Mouse (Mus musculus) left cerebral cortex, postnatal 10 days (tissue): ENCODE results near the gene Stoml1. TPM values are rescaled to one million over a fixed set of nuclear protein-coding genes. Genes with fewer than 3 reads are reported as not detected.

Experiments
- DNase-seq, 2 experiments: peaks; one replicate each; pipeline ENCODE4 v3.0.0; 2021 to 2022; ENCODE audit warnings: low spot score in 2 of 2, mixed read lengths in 1 of 2; ENCODE audit errors: extremely low spot score in 1 of 2
- intact Hi-C: fragments of 180-260 bp; cut with DNase I; formaldehyde crosslinking; loops from one replicate; pipeline ENCODE4 v1.15.1; 2025
- microRNA-seq: library from miRNA; unstranded; fragments of <30 nt; microRNA quantifications from one replicate; pipeline ENCODE4 v1.2.0, GENCODE M21; 2022
- total RNA-seq, 2 experiments: library from RNA; stranded (reverse); gene quantifications; 2 replicates each; pipeline ENCODE4 v1.2.3; 2021

Stoml1 gene
- total RNA-seq, 2 experiments from 2014 or later = 89.0 to 93.1 TPM

DNA sequence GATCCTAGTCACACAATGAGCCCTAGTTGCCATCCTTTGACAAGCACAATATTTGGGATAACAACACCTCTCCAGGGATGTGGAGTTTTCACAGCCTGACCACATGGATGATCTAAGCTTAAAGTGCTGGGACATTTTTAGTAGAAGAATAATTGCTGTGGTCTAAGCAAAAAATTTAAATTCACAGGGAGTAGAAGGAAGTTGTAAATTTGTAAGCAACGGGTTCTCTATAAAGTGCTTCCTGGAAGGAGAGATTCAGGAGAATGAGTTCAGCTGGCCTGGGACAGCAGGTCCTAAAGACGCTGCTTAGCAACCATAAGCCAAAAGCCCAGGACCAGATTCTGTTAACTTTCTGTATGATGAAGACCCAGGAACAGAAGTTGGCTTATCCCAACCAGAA lies 36.9 kb downstream of the Stoml1 start:
- intact Hi-C loops = no loop called here
- DNase-seq = no peak

GRCm38 (mm10) chr9:58294527-58294926 lies 41.6 kb downstream of the Stoml1 start:
- intact Hi-C loops = no loop called here
- DNase-seq = no peak

GRCm38 (mm10) chr9:58295345-58295744 lies 42.4 kb downstream of the Stoml1 start:
- intact Hi-C loops = no loop called here
- DNase-seq = no peak

DNA sequence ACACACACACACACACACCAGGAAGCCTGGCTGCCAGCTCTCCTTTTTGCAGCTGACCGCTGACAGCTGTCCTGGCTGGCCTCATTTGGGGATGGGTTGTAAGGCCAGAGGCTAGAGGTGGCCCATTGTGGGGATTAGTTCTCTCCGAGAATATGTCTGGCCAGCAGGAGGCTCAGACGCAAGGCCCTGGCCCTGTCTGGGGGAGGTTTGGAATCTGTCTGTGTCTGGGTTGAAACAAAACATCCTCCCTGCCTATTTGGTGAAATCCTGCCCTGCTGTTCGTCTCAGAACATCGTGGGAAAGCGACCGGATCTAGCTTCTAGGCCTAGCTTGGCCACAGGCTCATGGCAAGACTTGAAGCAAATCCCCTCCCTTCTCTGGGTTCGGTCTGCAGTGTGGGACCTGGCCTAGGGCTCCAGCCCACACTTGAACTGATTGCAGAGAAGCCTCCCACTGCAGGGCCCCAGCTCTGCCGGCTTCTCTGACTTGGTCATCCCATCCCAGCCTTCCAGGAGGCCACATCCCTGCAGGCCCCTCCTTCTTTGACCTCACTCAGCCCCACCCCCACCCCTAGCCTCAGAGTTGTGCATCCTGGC lies 42.9 kb downstream of the Stoml1 start:
- peak in 1 of 2 experiments; percentile 65 for DNase-seq
- intact Hi-C loops = no loop called here

- DNase-seq = no peak
- intact Hi-C loops = no loop called here
Observed at GRCm38 (mm10) chr9:58297065-58297464, 44.1 kb downstream of the Stoml1 start.

DNA sequence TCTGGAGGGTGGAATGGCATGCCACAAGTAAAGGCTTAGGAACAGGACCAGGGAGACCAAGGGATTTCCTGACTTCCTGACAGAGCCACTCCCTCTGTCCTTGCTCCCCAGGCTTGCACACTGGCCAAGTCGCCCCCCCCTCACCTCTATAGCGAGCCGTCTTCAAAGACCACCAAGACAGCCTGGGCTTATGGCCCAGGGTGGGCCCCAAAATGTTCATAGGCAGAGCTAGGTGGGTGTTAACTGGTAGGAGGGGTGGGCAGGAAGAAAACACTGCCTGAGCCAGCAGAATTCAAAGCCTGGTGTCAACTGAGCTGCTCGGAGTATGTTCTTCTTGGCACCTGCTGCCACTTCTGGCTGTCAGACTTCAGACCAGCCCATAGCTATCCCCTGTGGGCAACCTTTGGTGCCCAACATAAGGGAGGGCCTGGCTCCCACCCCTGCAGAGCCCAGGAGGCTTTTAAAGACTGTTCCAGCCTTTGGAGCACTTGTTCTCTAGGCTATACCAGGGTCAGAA lies 45.1 kb downstream of the Stoml1 start:
- intact Hi-C loops = no loop called here
- no peak for DNase-seq

GRCm38 (mm10) chr9:58299356-58299799 lies 46.4 kb downstream of the Stoml1 start:
- intact Hi-C loops = no loop called here
- DNase-seq = no peak

DNA sequence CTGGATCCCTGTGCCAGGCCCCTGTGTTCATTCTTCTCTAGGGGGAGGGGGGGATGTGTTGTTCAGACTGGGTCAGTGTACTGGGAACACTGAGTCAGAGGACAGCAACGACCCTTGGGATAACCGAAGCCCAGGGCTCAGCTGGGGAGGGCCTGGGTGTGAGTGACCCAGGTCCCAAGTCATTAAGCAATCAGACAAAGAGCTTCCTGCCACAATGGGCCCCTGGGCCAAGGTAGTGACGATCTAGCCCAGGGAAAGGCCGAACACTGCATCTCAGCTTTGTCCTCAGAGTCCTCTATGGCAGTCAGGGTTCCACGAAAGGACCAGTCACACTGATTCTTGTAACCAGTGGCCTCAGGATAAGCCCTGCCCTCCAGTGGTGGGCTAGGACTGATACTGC lies 50.2 kb downstream of the Stoml1 start:
- DNase-seq = no peak
- intact Hi-C loops = no loop called here

- intact Hi-C loops = no loop called here
- no peak for DNase-seq
Observed at GRCm38 (mm10) chr9:58303599-58304271, 50.8 kb downstream of the Stoml1 start.

DNA sequence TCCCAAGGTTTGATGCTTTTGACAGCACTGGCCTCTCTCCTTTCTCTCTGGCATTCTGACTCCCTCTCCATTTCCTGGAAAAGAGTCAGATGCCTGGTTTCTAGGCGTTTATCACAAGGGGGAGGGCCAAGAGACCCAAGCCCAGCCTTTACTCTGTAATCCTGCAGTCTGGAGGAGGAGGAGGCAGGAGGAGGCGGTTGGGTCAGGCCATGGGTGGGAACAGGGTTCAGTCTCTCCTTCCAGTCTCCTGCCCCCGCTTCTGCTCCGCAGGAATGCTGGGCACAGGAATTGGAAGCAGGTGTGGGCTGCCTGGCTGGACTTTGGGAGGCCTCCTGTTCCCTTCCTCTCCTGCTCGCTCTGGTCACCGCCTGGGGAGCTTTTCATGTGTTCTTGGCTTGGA lies 52.7 kb downstream of the Stoml1 start:
- DNase-seq = no peak
- intact Hi-C loops = no loop called here

DNA sequence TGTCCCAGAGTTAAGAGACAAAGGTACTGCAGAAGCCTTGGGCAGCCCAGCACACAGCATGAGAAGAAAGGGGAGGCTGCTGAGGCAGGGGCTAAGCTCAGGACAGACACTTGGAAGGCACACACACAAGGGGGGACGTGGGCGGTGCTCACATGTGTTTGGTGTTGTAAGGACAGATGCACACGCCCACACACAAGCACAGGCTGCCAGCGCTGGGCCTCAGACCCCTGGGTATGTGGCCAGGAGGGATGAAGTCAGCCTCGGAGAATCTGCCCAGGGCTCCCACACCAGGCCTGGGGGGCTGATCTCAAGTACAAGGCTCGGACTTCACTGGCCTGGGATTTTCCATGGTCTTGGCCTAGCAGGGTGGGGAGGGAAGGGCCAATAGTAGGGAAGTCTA lies 55.4 kb downstream of the Stoml1 start:
- intact Hi-C loops = no loop called here
- DNase-seq = peak in 1 of 2 experiments; percentile 74

- DNase-seq = no peak
- intact Hi-C loops = no loop called here
Observed at GRCm38 (mm10) chr9:58310043-58310660, 57.2 kb downstream of the Stoml1 start.

GRCm38 (mm10) chr9:58311191-58311910 lies 58.4 kb downstream of the Stoml1 start:
- intact Hi-C loops = no loop called here
- no peak for DNase-seq

Small RNA genes lying within 50 kb of the gene (microRNA-seq; reads per million reads assigned to microRNA genes)
- not detected for gene Mir6385

Other genes starting within 250 kb of the Stoml1 start
- gene Cyp11a1, start 246.8 kb upstream of the Stoml1 start, total RNA-seq = 1 to 10 TPM; 2.4 to 3.4 TPM
- gene Stra6, start 189.4 kb upstream of the Stoml1 start, total RNA-seq = 10 to 100 TPM in 1 of 2 experiments, 1 to 10 TPM in 1; 10.0 to 10.9 TPM
- under 1 TPM; 0.43 to 0.47 TPM for gene Ccdc33, start 134.3 kb upstream of the Stoml1 start, total RNA-seq
- gene Islr, start 48.9 kb upstream of the Stoml1 start, total RNA-seq = 10 to 100 TPM; 14.0 to 14.3 TPM
- 100 to 1,000 TPM; 130 to 138 TPM for gene Islr2, start 48.8 kb upstream of the Stoml1 start, total RNA-seq
- 10 to 100 TPM; 13.3 to 14.5 TPM for gene Pml, start 3.4 kb upstream of the Stoml1 start, total RNA-seq
- gene Loxl1, start 60.0 kb downstream of the Stoml1 start, total RNA-seq = 1 to 10 TPM; 3.5 to 3.9 TPM
- gene Tbc1d21, start 117.3 kb downstream of the Stoml1 start, total RNA-seq = not detected
- 100 to 1,000 TPM; 126 to 133 TPM for gene Insyn1, start 235.4 kb downstream of the Stoml1 start, total RNA-seq